Mouse (Mus musculus) large intestine, adult 2 months (tissue): ENCODE measurements around the gene Kbtbd13. TPM values are rescaled to one million over a fixed set of nuclear protein-coding genes. Genes with fewer than 3 reads are reported as not detected.

Experiments used
- DNase-seq: peaks from one replicate; pipeline ENCODE4 v3.0.0-alpha.2; 2012; ENCODE audit warnings: low read depth, low spot score
- WGBS: fragments of 180-500 bp; shearing (Covaris S2); methylation state at CpG from one replicate; pipeline ENCODE4 v1.1.7; 2018; 5-methylcytosine and 5-hydroxymethylcytosine counted together
- polyA plus RNA-seq: library from polyadenylated mRNA; depleted of rRNA; stranded (reverse); fragments of >200 nt; gene quantifications from 2 replicates; pipeline ENCODE4 v1.2.3, GENCODE M21; 2012

Kbtbd13 gene
- polyA plus RNA-seq, 1 experiment = 1.2 TPM

GRCm38 (mm10) chr9:65398279-65398678 is 6.8 kb upstream of the Kbtbd13 start, which contains the start of gene Rasl12:
Gene Rasl12, plus strand, starts transcription at chr9:65398506.
- WGBS = 3% methylated on average over 24 of the region's 24 CpGs
- no peak for DNase-seq

- WGBS = 50% methylated on average over 2 of the region's 2 CpGs
Observed at GRCm38 (mm10) chr9:65394360-65394759, 2.9 kb upstream of the Kbtbd13 start.

GRCm38 (mm10) chr9:65393606-65394005 is 2.2 kb upstream of the Kbtbd13 start:
- DNase-seq = no peak
- 53% methylated on average over 2 of the region's 2 CpGs for WGBS

More at GRCm38 (mm10) chr9:65394360-65394759, 2.9 kb upstream of the Kbtbd13 start:
- DNase-seq = no peak

- WGBS = 17% methylated on average over 6 of the region's 6 CpGs
- peak; percentile 51 for DNase-seq
Observed at GRCm38 (mm10) chr9:65392638-65393364, 1.3 kb upstream of the Kbtbd13 start.

- peak; percentile 28 for DNase-seq
- 12% methylated on average over 93 of the region's 96 CpGs for WGBS
Observed at GRCm38 (mm10) chr9:65390752-65391612, 470 bp downstream of the Kbtbd13 start.

- no peak for DNase-seq
- 45% methylated on average over 8 of the region's 8 CpGs for WGBS
Observed at GRCm38 (mm10) chr9:65386373-65387140, 4.9 kb downstream of the Kbtbd13 start.

GRCm38 (mm10) chr9:65384276-65384675 is 7.2 kb downstream of the Kbtbd13 start:
- no peak for DNase-seq
- WGBS = 49% methylated on average over 3 of the region's 3 CpGs

GRCm38 (mm10) chr9:65382751-65383097 is 8.7 kb downstream of the Kbtbd13 start:
- 53% methylated on average over 3 of the region's 3 CpGs for WGBS
- DNase-seq = no peak

GRCm38 (mm10) chr9:65382031-65382750 is 9.3 kb downstream of the Kbtbd13 start:
- WGBS = 77% methylated on average over 6 of the region's 6 CpGs
- no peak for DNase-seq

GRCm38 (mm10) chr9:65381017-65381590 is 10.3 kb downstream of the Kbtbd13 start:
- no peak for DNase-seq
- 74% methylated on average over 4 of the region's 4 CpGs for WGBS

GRCm38 (mm10) chr9:65375163-65375934 is 16.1 kb downstream of the Kbtbd13 start:
- 85% methylated on average over 9 of the region's 9 CpGs for WGBS
- DNase-seq = no peak

- 87% methylated on average over 5 of the region's 5 CpGs for WGBS
- DNase-seq = no peak
Observed at GRCm38 (mm10) chr9:65374468-65375162, 16.8 kb downstream of the Kbtbd13 start.

- 52% methylated on average over 4 of the region's 4 CpGs for WGBS
- DNase-seq = no peak
Observed at GRCm38 (mm10) chr9:65372449-65372848, 19.0 kb downstream of the Kbtbd13 start.

GRCm38 (mm10) chr9:65371756-65372155 is 19.7 kb downstream of the Kbtbd13 start:
- WGBS = 89% methylated on average over 24 of the region's 24 CpGs
- no peak for DNase-seq

GRCm38 (mm10) chr9:65365721-65366120 is 25.7 kb downstream of the Kbtbd13 start:
- DNase-seq = no peak

GRCm38 (mm10) chr9:65363684-65364083 is 27.8 kb downstream of the Kbtbd13 start:
- DNase-seq = no peak

More at GRCm38 (mm10) chr9:65365721-65366120, 25.7 kb downstream of the Kbtbd13 start:
- 79% methylated on average over 7 of the region's 7 CpGs for WGBS

GRCm38 (mm10) chr9:65360641-65361448 is 30.6 kb downstream of the Kbtbd13 start, which contains the start of gene Ubap1l:
Gene Ubap1l, plus strand, starts transcription at chr9:65361041.
- WGBS = 58% methylated on average over 16 of the region's 16 CpGs

More at GRCm38 (mm10) chr9:65363684-65364083, 27.8 kb downstream of the Kbtbd13 start:
- WGBS = 82% methylated on average over 9 of the region's 9 CpGs

More at GRCm38 (mm10) chr9:65360641-65361448, 30.6 kb downstream of the Kbtbd13 start, which contains the start of gene Ubap1l:
- no peak for DNase-seq
